Mouse (Mus musculus): ENCODE data around the gene Etnk2.

DNA sequence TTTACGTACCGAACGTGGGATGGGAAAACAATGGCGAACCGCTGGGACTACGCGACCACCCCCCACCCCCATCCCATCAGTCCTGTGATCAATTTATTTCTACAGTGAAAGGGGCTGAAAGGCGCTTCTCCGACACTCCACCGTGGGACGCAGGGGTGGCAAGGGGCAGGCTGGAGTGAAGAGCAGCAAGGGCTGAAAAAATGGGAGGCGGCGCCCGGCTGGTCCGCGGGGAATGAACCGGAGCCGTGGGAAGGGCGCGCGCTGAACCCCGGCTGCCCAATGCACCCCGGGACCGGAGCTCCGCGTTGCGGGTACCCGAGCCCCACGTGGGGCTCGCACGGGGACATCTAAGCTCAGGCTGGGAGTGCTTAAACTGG, 59.8 kb downstream of the Etnk2 start:
- no peak for TF ChIP-seq CTCF (IDR thresholded peaks at IDR 0.05; ENCODE audit: borderline replicate concordance, control insufficient read depth, extremely low read depth, insufficient read depth, low read length, poor library complexity)
- TF ChIP-seq POLR2A (IDR thresholded peaks at IDR 0.05; ENCODE audit: control insufficient read depth, extremely low read depth, insufficient read depth, low read length, poor library complexity) = no peak

All from thymus, adult 2 months (tissue).